In the genomic region with DNA sequence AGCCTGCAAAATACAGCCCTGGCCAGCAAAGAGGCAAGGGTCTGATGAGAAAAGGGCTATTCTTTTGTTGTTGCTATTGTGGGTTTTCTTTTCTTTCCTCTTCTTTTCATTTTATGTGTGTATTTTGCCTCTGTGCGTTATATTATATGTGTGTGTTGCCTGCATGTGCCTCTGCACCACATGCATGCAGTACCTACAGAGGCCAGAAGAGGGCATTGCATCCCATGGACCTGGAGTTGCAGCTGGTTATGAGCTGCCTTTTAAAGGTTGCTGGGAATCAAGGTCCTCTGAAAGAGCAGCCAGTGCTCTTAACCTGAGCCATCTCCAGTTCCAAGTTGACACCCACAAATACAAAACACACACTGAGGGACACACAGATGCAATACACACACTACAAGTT, we compare ENCODE assay signal across 9 mouse cellular contexts. TPM values are rescaled to one million over a fixed set of nuclear protein-coding genes. Genes with fewer than 3 reads are reported as not detected.
DNase-seq lines count a peak whose midpoint lies in the region; ATAC-seq and TF ChIP-seq lines count a peak whose summit lies in the region.
"Had no signal": no experiment of that assay in that cellular context is flagged by ENCODE, and none has a peak within 500 bp of the region (broad histone marks: within the 10 kb centered on the region; RNA-seq: fewer than 3 reads in every experiment).

No protein-coding gene starts in this region.

- H3K9ac ChIP-seq in lung, embryonic 14.5 days = no peak overlapping the region
- no peak overlapping the region for H3K9ac ChIP-seq in liver, embryonic 14.5 days (replicated peaks)
- no peak overlapping the region for H3K9ac ChIP-seq in midbrain, embryonic 14.5 days (replicated peaks; ENCODE audit: low read length)
- H3K9ac ChIP-seq: lung, embryonic 15.5 days had no signal

- peak; percentile 76 for TF ChIP-seq CTCF in lung, embryonic 14.5 days (IDR thresholded peaks at IDR 0.05; ENCODE audit: low read depth)
- TF ChIP-seq CTCF in liver, embryonic 14.5 days (IDR thresholded peaks at IDR 0.05; ENCODE audit: low read depth) = peak; percentile 90

- H3K4me2 ChIP-seq in lung, embryonic 14.5 days = no peak overlapping the region
- no peak overlapping the region for H3K4me2 ChIP-seq in liver, embryonic 14.5 days (ENCODE audit: low read depth)
- no peak overlapping the region for H3K4me2 ChIP-seq in midbrain, embryonic 14.5 days (ENCODE audit: low read length)
- H3K4me2 ChIP-seq: lung, embryonic 15.5 days had no signal

- H3K4me3 ChIP-seq in lung, embryonic 14.5 days (ENCODE audit: low read depth, low read length) = no peak overlapping the region
- no peak overlapping the region for H3K4me3 ChIP-seq in liver, embryonic 14.5 days (ENCODE audit: insufficient read depth in 1 of 2, low read depth in 2 of 2, low read length in 2 of 2)
- H3K4me3 ChIP-seq in midbrain, embryonic 14.5 days (replicated peaks; ENCODE audit: low read depth, low read length) = no peak overlapping the region
- H3K4me3 ChIP-seq: lung, embryonic 15.5 days had no signal

- no peaks in the 10 kb centered on the region for H3K9me3 ChIP-seq in lung, embryonic 14.5 days (ENCODE audit: low read depth, low read length)
- H3K9me3 ChIP-seq in liver, embryonic 14.5 days (ENCODE audit: control insufficient read depth, low read length) = no peaks in the 10 kb centered on the region
- no peaks in the 10 kb centered on the region; the same call in 1 of the 2 replicates for H3K9me3 ChIP-seq in midbrain, embryonic 14.5 days (ENCODE audit: control insufficient read depth, low read length)
- H3K9me3 ChIP-seq: lung, embryonic 15.5 days had no signal

- no peaks in the 10 kb centered on the region for H3K27me3 ChIP-seq in lung, embryonic 14.5 days (ENCODE audit: insufficient read depth, low read length)
- no peaks in the 10 kb centered on the region for H3K27me3 ChIP-seq in liver, embryonic 14.5 days (ENCODE audit: control insufficient read depth, insufficient read depth, low read length)
- no peaks in the 10 kb centered on the region for H3K27me3 ChIP-seq in midbrain, embryonic 14.5 days (ENCODE audit: control insufficient read depth, insufficient read depth, low read length)
- H3K27me3 ChIP-seq: lung, embryonic 15.5 days had no signal

- H3K36me3 ChIP-seq in lung, embryonic 14.5 days (ENCODE audit: insufficient read depth) = peaks cover 4% of the 10 kb centered on the region; the same call in 1 of the 2 replicates
- H3K36me3 ChIP-seq in liver, embryonic 14.5 days (replicated peaks; ENCODE audit: control insufficient read depth, insufficient read depth, low read depth) = peaks cover under 1% of the 10 kb centered on the region; the same call in 1 of the 2 replicates
- no peaks in the 10 kb centered on the region for H3K36me3 ChIP-seq in midbrain, embryonic 14.5 days (ENCODE audit: control insufficient read depth, insufficient read depth, low read length)
- H3K36me3 ChIP-seq: lung, embryonic 15.5 days had no signal

- no peak overlapping the region for H3K27ac ChIP-seq in lung, embryonic 14.5 days (ENCODE audit: low read depth)
- H3K27ac ChIP-seq in liver, embryonic 14.5 days = no peak overlapping the region
- no peak overlapping the region for H3K27ac ChIP-seq in midbrain, embryonic 14.5 days (replicated peaks; ENCODE audit: low read depth, low read length)
- H3K27ac ChIP-seq: lung, embryonic 15.5 days had no signal

- H3K4me1 ChIP-seq in lung, embryonic 14.5 days (ENCODE audit: insufficient read depth) = no peaks in the 10 kb centered on the region
- peaks cover 0 to 2% of the 10 kb centered on the region in 2 experiments; a peak in 2 of 4 replicates for H3K4me1 ChIP-seq in liver, embryonic 14.5 days (replicated peaks; ENCODE audit: control insufficient read depth in 2 of 2, insufficient read depth in 2 of 2, low read length in 1 of 2)
- no peaks in the 10 kb centered on the region for H3K4me1 ChIP-seq in midbrain, embryonic 14.5 days (ENCODE audit: control insufficient read depth, insufficient read depth, low read length)

- 89% methylated on average over 1 of the region's 1 CpGs for WGBS in lung, embryonic 14.5 days
- WGBS in liver, embryonic 14.5 days (ENCODE audit: insufficient replicate concordance) = 82% methylated on average over 1 of the region's 1 CpGs
- 100% methylated on average over 1 of the region's 1 CpGs for WGBS in midbrain, embryonic 14.5 days

- no peak for ATAC-seq in lung, embryonic 14.5 days (ENCODE audit: insufficient read depth)
- no peak for ATAC-seq in liver, embryonic 14.5 days (ENCODE audit: insufficient read depth)
- ATAC-seq in midbrain, embryonic 14.5 days (ENCODE audit: low FRiP score, low TSS enrichment) = no peak

- peak; percentile 65 for DNase-seq in adrenal gland, adult 2 months
- DNase-seq in adrenal gland, postnatal 4 days (ENCODE audit: low spot score in 2 of 2) = no peak
- peak; percentile 47 for DNase-seq in lung, embryonic 14.5 days
- DNase-seq in lung, adult 18-20 months = no peak
- DNase-seq in liver, embryonic 14.5 days (ENCODE audit: low read depth in 3 of 3, low spot score in 3 of 3) = no peak
- peak; percentile 33 for DNase-seq in thymus, postnatal 0 days (ENCODE audit: low spot score)
- DNase-seq in gastrocnemius, postnatal 25 days = no peak
- DNase-seq in midbrain, embryonic 14.5 days = no peak

- TF ChIP-seq EP300 in liver, embryonic 14.5 days (IDR thresholded peaks at IDR 0.05; ENCODE audit: low read depth) = no peak

RNA-seq across cellular contexts. Expression of a gene that starts 29.1 kb away (rescaled TPM):
- total RNA-seq in adrenal gland, adult 2 months (2021) = 10 to 100 TPM; 72.9 to 82.5 TPM
- polyA plus RNA-seq in adrenal gland, adult 2 months (2012; rRNA removed) = 19.1 and 30.8 TPM in 2 replicates
- total RNA-seq in adrenal gland, postnatal 4 days (2021) = 10 to 100 TPM; 61.9 to 63.6 TPM
- polyA plus RNA-seq in lung, embryonic 14.5 days (2014; fragmentation: Nextera tagmentation; extraction: Ambion mirVana) = 28.9 and 31.3 TPM in 2 replicates
- 4.7 and 4.8 TPM in 2 replicates for polyA plus RNA-seq in liver, embryonic 14.5 days (2012; rRNA removed)
- polyA plus RNA-seq in liver, embryonic 14.5 days (2014; fragmentation: Nextera tagmentation; extraction: Ambion mirVana) = 17.7 and 20.3 TPM in 2 replicates
- polyA plus RNA-seq in thymus, postnatal 0 days (2015; fragmentation: Nextera tagmentation; extraction: Ambion mirVana) = 15.5 and 16.5 TPM in 2 replicates
- total RNA-seq in gastrocnemius, postnatal 25 days (2021) = 1 to 10 TPM; 2.9 to 3.1 TPM
- 38.8 and 46.8 TPM in 2 replicates for polyA plus RNA-seq in midbrain, embryonic 14.5 days (2014; fragmentation: Nextera tagmentation; extraction: Ambion mirVana)

Comparison
In these comparisons a context has a peak if more than half of its experiments do, and no peak if none do; other contexts are left out.
1. DNase-seq: peak in adrenal gland, adult 2 months (single experiment), lung, embryonic 14.5 days (single experiment) and thymus, postnatal 0 days (single experiment); none in adrenal gland, postnatal 4 days (0 of 2), lung, adult 18-20 months (0 of 2), liver, embryonic 14.5 days (0 of 3), gastrocnemius, postnatal 25 days (single experiment) and midbrain, embryonic 14.5 days (single experiment).